Mouse (Mus musculus) erythroblast, embryonic 14.5 days (primary cell): ENCODE results near the gene Cep68.

Source experiments
- GATA1 ChIP-seq: IDR thresholded peaks from 2 replicates; pipeline ENCODE4 v1.6.1; 2012; ENCODE audit warnings: low read length, inconsistent platforms, mixed read lengths
- TAL1 ChIP-seq: IDR thresholded peaks from 3 replicates; pipeline ENCODE4 v1.6.1; 2012; ENCODE audit warnings: low read length, inconsistent platforms, mixed read lengths

GRCm38 (mm10) chr11:20275974-20276373 is 26.7 kb upstream of the Cep68 start:
- TF ChIP-seq GATA1: no peak
- TF ChIP-seq TAL1: no peak
